8 mouse cellular contexts compared by ENCODE assay signal in the genomic region with DNA sequence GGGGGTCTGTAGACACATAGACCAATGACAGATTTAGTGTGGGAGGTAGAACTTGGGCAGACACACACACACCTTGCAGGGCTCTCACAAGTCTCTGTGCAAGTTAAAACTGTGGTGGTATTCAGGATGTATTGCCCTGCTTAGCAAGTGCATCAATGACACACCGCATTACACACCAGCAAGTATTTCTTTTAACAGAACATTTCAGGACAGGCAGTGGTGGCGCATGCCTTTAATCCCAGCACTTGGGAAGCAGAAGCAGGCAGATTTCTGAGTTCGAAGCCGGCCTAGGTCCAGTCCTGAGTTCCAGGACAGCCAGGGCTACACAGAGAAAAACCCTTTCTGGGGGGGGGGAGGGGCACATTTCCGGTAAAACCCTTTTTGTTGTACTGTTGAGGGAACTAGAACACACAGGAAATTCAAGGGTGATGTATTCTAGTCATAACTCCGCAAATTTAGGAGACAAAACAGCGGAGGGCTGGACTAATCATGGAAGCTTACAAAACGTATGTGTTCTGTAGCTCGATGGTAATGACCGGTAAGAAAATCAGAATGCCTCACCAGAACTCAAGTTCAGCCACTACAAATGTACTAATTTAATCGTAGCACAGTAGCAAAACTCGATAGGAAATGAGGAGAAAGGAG. TPM values are rescaled to one million over a fixed set of nuclear protein-coding genes. Genes with fewer than 3 reads are reported as not detected.
DNase-seq lines count a peak whose midpoint lies in the region; ATAC-seq and TF ChIP-seq lines count a peak whose summit lies in the region.

No protein-coding gene starts in this region.

- peak overlapping the region; percentile 71 for H3K4me2 ChIP-seq in kidney, postnatal 0 days (ENCODE audit: low read length)
- peak overlapping the region; percentile 68 for H3K4me2 ChIP-seq in hindbrain, embryonic 13.5 days
- H3K4me2 ChIP-seq in midbrain, embryonic 15.5 days = peak overlapping the region; percentile 61

- no peak for TF ChIP-seq POLR2A in bone marrow, adult 2 months (IDR thresholded peaks at IDR 0.05; ENCODE audit: borderline replicate concordance, control insufficient read depth, low read depth, low read length)

- peak overlapping the region; percentile 80 for H3K9ac ChIP-seq in kidney, postnatal 0 days (ENCODE audit: low read depth, low read length)
- peak overlapping the region; percentile 82 for H3K9ac ChIP-seq in hindbrain, embryonic 13.5 days
- peak overlapping the region; percentile 66 for H3K9ac ChIP-seq in midbrain, embryonic 15.5 days

- H3K4me3 ChIP-seq in kidney, postnatal 0 days (replicated peaks; ENCODE audit: low read depth, low read length) = peak overlapping the region; percentile 66
- H3K4me3 ChIP-seq in bone marrow, adult 2 months (replicated peaks; ENCODE audit: control insufficient read depth, low read depth, low read length) = no peak overlapping the region
- peak overlapping the region; percentile 63 for H3K4me3 ChIP-seq in hindbrain, embryonic 13.5 days
- peak overlapping the region; percentile 74 for H3K4me3 ChIP-seq in midbrain, embryonic 15.5 days

- 77% methylated on average over 12 of the region's 12 CpGs for WGBS in kidney, postnatal 0 days
- 64% methylated on average over 12 of the region's 12 CpGs for WGBS in bone marrow, adult 2 months
- WGBS in hindbrain, embryonic 13.5 days = 81% methylated on average over 12 of the region's 12 CpGs
- 76% methylated on average over 12 of the region's 12 CpGs for WGBS in midbrain, embryonic 15.5 days

- peak overlapping the region; percentile 91 for H3K27ac ChIP-seq in kidney, postnatal 0 days
- peak overlapping the region; percentile 98; the same call in 1 of the 2 replicates for H3K27ac ChIP-seq in bone marrow, adult 2 months (ENCODE audit: control insufficient read depth, insufficient read depth, low read depth, low read length, poor library complexity)
- peak overlapping the region; percentile 94 for H3K27ac ChIP-seq in hindbrain, embryonic 13.5 days
- H3K27ac ChIP-seq in midbrain, embryonic 15.5 days = peak overlapping the region; percentile 93

- H3K36me3 ChIP-seq in kidney, postnatal 0 days (ENCODE audit: insufficient read depth, low read length) = 0 out of 2 replicates have a peak, but pooled peaks cover 3% of the 10 kb centered on the region
- H3K36me3 ChIP-seq in hindbrain, embryonic 13.5 days = peaks cover 18% of the 10 kb centered on the region
- H3K36me3 ChIP-seq in midbrain, embryonic 15.5 days (replicated peaks) = peaks cover 4% of the 10 kb centered on the region; the same call in 1 of the 2 replicates

- no peak for TF ChIP-seq CTCF in kidney, postnatal 0 days (IDR thresholded peaks at IDR 0.05; ENCODE audit: low read depth)
- no peak for TF ChIP-seq CTCF in bone marrow, adult 2 months (IDR thresholded peaks at IDR 0.05; ENCODE audit: control insufficient read depth, insufficient read depth, low read length)

- H3K4me1 ChIP-seq in kidney, postnatal 0 days (replicated peaks; ENCODE audit: insufficient read depth, low read length) = no peaks in the 10 kb centered on the region
- H3K4me1 ChIP-seq in bone marrow, adult 2 months (ENCODE audit: control insufficient read depth, insufficient read depth, low read length) = no peaks in the 10 kb centered on the region
- H3K4me1 ChIP-seq in hindbrain, embryonic 13.5 days (replicated peaks) = peaks cover 22% of the 10 kb centered on the region
- peaks cover 12% of the 10 kb centered on the region for H3K4me1 ChIP-seq in midbrain, embryonic 15.5 days

- no peaks in the 10 kb centered on the region for H3K9me3 ChIP-seq in kidney, postnatal 0 days (replicated peaks; ENCODE audit: low read length)
- no peaks in the 10 kb centered on the region for H3K9me3 ChIP-seq in hindbrain, embryonic 13.5 days
- H3K9me3 ChIP-seq in midbrain, embryonic 15.5 days = no peaks in the 10 kb centered on the region

- no peak for DNase-seq in kidney, postnatal 0 days (ENCODE audit: low spot score)
- DNase-seq in kidney, postnatal 14 days = no peak
- DNase-seq in right cerebral cortex, postnatal 4 days = no peak
- DNase-seq in kidney, postnatal 25 days = no peak

- H3K27me3 ChIP-seq in kidney, postnatal 0 days (ENCODE audit: insufficient read depth, low read length) = no peaks in the 10 kb centered on the region
- no peaks in the 10 kb centered on the region for H3K27me3 ChIP-seq in hindbrain, embryonic 13.5 days
- no peaks in the 10 kb centered on the region for H3K27me3 ChIP-seq in midbrain, embryonic 15.5 days (replicated peaks)

- no peak for ATAC-seq in kidney, postnatal 0 days (replicated peaks; ENCODE audit: low FRiP score, low read depth)
- no peak for ATAC-seq in hindbrain, embryonic 13.5 days (ENCODE audit: low FRiP score)
- no peak for ATAC-seq in midbrain, embryonic 15.5 days (replicated peaks)
- no peak for ATAC-seq in megakaryocyte progenitor cell, adult 5-6 weeks (replicated peaks; ENCODE audit: poor library complexity)

RNA-seq across cellular contexts. Expression of gene Rbx1, which starts 1.0 kb away (rescaled TPM):
- polyA plus RNA-seq in kidney, postnatal 0 days (2015; fragmentation: Nextera tagmentation; extraction: Ambion mirVana) = 517 and 563 TPM in 2 replicates
- polyA plus RNA-seq in bone marrow, adult 2 months (2011; ENCODE audit: insufficient read depth, insufficient read length, low replicate concordance, missing spikeins) = 106 and 185 TPM in 2 replicates
- polyA plus RNA-seq in hindbrain, embryonic 13.5 days (2015; fragmentation: Nextera tagmentation; extraction: Ambion mirVana) = 482 and 500 TPM in 2 replicates
- 387 and 390 TPM in 2 replicates for polyA plus RNA-seq in midbrain, embryonic 15.5 days (2015; fragmentation: Nextera tagmentation; extraction: Ambion mirVana)
- total RNA-seq in megakaryocyte progenitor cell, adult 5-6 weeks (2015) = 166 and 175 TPM in 2 replicates
- 189 and 199 TPM in 2 replicates for total RNA-seq in megakaryocyte progenitor cell, adult 5-6 weeks (2017)

RNA-seq across cellular contexts. Expression of gene Dnajb7, which starts 57.0 kb away (rescaled TPM):
- polyA plus RNA-seq in kidney, postnatal 0 days (2015; fragmentation: Nextera tagmentation; extraction: Ambion mirVana) = 0.61 and 0.62 TPM in 2 replicates
- polyA plus RNA-seq in bone marrow, adult 2 months (2011; ENCODE audit: insufficient read depth, insufficient read length, low replicate concordance, missing spikeins) = not detected in 2 replicates
- 1.4 TPM in 2 replicates for polyA plus RNA-seq in hindbrain, embryonic 13.5 days (2015; fragmentation: Nextera tagmentation; extraction: Ambion mirVana)
- 1.6 and 1.9 TPM in 2 replicates for polyA plus RNA-seq in midbrain, embryonic 15.5 days (2015; fragmentation: Nextera tagmentation; extraction: Ambion mirVana)
- not detected in 2 replicates for total RNA-seq in megakaryocyte progenitor cell, adult 5-6 weeks (2015)
- 0.17 TPM in 1 of 2 replicates, not detected in the other for total RNA-seq in megakaryocyte progenitor cell, adult 5-6 weeks (2017)
